Mouse (Mus musculus): ENCODE measurements at regions not wholly inside any gene's neighbourhood (a gene's known extent, or its start where the extent isn't known, plus 50 kb on each side); places are given as distances from the start of the nearest gene placed in this dataset.

- no peak for DNase-seq
Measured at GRCm38 (mm10) chr11:50547776-50548175, 54.1 kb upstream of the Adamts2 start.

DNA sequence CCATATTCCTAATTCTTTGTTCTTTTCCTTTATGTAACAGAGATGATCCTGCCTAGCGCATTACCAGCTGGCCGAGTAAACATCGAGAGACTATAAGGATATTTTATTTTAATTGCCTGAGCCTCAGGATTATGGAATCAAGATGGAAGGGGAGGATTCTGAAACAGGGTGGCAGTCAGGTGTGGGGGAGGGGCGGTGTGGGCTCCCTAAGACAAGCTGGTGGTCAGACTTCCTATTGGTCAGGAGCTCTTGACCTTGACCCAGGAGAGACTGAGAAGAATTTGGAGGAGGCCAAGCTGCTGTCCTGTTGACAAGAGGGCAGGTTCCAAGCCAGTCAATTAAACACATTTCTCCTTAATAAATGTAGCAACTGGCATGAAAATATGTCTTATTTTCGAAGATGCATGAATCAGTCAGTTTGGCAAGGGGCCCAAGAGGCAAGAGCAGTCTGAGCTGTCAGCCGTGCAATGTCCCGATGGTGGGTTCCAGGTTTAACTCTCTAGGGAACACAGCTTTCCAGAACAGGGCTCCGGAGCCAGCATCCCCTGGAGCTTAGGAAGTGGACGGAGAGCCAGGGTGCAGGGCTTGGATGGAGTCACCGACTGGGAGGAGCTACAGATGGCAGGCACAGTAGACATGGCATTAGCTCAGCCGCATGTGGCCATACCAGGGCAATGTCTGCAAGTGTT is 55.3 kb upstream of the Adamts2 start:
- DNase-seq: peak; percentile 29 to 34

DNA sequence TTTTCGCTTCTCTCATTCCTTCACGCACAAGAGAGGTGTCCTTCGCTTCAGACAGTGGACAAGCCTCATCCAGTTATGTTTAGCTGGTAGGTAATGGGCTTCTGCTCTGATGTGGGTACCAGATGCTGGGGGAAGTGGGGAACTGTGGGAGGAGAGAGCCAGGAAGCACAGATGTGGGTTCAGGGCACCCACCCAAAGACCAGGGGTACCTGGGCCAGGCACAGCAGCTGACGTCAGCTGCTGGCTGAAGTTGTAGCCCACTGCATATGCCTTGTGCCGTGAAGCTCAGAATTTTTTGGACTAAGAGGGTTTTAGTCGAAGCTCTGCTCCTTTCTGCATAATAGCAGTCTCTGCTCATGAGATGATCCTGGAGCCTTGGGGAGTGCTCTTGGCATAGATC is 56.5 kb upstream of the Adamts2 start:
- DNase-seq: no peak

DNA sequence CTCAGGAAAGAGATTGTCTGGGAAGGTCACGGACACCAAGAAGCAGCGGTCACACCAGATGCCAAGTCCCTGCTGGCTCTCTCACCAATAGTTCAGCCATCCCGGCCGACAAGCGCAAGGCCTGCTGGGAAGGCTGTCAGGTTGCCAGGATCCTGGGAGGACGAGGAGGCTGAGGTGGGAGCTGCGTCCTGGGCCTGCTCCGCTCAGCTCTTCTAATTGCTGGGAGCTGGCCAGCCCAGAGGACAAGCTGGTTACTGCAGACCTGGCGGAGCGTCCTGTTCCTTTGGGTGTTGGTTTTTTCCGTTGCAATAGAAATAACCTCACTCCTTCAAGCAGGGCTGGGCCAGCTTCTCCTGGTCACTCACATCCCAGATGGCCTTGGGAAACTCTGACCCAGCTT is 61.7 kb upstream of the Adamts2 start:
- DNase-seq: peak; percentile 44 to 58

GRCm38 (mm10) chr11:50534266-50534665 is 67.6 kb upstream of the Adamts2 start:
- no peak for DNase-seq

DNA sequence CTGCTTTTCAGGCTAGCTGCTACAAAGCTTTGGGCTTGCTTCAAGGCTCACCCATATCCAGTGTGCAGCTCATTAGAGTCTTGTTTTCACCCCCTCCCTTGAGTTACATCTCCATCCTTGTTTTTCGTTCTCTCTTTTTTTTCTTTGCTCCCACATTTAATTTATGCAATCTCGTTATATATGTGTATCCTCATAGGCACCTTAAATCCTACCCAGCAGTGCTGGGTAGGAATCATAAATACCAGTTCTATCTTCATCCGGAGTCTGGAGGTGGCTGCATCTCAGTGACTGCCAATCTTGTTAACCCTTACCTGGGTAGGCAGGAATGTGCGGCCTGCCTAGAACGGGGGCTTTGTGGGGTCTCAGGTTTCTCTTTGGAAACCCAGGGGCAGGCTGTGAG is 74.0 kb upstream of the Adamts2 start:
- DNase-seq: no peak

- no peak for DNase-seq
Measured at GRCm38 (mm10) chr11:50520162-50520561, 81.7 kb upstream of the Adamts2 start.

DNA sequence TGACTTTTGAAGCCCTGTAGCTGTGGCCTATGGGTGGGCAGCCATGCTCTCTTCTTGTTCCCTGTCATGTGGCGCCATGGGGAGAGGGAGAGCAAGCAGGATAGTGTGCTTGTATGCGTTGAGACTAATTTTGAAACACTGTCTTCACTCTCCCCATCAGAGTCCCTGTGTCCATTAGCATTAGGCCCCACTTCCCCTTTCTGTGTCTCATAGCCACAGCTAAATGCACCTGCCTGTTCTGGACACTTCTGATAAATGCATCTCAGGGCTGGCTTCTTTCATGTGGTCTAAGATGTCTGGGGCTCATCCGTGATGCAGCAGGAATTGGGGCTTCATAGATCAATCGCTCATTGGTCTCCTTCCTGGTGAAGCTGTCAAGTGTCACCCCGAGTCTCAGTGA is 77.0 kb upstream of the Rufy1 start:
- no peak for DNase-seq

DNA sequence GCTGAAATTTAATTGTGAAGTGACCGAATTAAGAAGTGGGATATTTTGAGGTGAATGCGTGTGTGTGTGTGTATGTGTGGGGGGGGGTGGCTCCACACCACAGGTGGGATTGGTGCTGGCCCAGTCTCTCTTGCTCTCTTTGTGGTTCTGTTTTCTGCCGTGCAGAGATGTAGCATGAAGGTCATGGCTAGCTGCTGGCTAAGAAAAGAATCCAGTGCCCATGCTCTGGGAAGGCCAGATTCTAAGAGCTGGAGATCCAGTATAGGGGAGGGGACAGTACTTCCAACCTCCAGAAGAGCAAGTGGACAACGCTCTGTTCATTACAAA is 76.5 kb upstream of the Rufy1 start:
- DNase-seq: no peak

DNA sequence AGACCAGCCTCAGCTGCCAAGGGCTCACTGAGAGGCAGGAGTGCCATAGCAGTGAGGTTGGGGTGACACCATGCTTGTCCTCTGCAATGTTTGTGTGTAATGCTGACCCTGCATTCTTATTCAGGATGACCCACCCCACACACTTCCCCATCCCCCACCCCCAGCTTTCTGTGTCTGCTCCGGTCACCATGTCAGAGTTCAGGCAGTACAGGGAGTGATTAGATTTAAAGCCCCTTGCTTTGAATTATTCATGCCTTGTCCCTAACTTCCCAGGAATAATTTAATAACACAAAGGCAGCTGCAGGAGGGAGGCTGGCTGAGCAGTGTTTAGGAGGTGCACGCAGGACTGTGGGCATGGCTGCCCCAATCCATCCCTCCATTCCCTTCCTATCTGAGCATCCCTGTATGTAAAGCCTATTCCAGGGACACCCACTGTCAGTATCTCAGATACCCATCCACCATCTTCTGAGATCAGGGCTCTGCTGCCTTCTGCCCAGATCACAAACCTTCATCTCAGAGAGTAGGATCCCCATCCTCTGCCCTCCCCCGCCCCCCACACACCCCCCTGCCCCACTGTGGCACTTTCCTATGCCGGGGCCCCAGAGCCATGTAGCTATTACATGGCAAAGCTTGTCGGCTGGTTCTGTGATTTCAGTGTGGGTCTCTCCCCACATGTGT is 76.0 kb upstream of the Rufy1 start:
- DNase-seq: no peak

DNA sequence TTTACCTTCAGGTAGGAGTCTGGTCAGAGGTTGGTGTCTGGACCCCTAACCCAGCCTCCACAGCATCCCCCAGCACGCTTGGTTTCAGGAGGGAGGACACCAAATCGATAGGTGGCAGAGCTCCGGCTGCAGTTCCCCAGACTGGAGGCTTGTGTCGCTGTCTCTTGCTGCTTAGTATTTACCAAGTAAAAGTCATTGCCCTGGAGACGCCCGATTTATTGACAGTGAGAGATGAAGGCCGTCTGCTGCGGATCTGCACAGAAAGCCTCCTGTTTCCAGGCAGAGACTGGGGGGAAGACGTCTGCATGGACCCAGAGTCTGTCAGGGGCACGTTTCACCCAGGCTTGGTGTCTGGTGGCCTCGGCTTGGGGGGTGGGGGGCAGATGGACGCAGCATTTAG is 70.4 kb upstream of the Rufy1 start:
- DNase-seq: no peak

DNA sequence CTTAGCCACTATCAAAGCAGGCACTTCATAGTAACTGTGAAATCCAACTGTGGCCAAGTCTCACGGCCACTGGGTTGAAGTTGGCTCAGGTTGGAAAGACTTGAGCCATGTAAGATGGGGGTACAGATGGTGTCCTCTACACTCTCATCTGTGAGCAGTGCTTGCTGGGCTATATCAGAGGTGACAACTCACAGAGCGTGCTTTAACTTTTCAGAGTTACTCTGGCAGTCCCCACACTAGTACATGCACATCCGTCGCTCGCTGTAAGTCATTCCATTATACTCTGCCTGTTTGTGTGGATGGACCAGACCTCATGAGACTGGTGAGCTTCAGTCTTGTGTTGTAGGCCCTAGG is 62.2 kb upstream of the Rufy1 start:
- DNase-seq: no peak

- no peak for DNase-seq
Measured at GRCm38 (mm10) chr11:50492399-50493122, 61.6 kb upstream of the Rufy1 start.

DNA sequence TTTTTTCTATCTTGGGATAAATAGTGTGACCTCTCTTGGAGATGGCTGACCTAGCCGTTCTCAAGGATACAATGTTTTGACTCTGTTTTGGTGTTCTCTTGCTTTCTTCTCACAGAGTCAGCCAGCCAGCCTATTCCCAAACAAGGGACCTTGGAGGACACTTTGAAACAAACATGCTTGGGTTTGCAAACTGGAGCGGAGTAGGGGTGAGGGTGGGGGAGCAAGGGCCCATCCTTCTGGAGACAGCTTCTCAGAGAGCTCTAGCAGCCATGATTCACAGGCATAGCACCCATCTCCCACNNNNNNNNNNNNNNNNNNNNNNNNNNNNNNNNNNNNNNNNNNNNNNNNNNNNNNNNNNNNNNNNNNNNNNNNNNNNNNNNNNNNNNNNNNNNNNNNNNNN is 52.9 kb upstream of the Rufy1 start:
- DNase-seq: no peak

DNA sequence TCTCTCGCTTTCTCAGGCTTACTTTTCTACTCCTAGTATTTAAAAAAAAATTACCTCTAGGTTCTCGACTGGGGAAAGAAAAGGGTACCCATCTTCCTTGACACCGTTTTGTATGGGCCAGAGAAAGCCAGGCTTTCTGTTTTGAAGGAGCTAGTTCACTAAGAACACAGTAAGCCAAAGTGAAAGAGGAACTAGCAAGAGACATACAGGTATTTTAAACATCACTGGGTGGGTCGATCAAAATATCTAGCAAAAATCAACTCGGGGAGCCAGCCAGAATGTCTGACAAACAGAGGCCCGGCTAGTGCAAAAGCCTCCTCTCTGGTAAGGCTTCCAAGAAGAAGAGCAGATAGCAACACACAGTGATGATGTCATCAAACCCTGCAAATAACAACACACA is 52.2 kb upstream of the Rufy1 start:
- no peak for DNase-seq

- no peak for DNase-seq
Measured at GRCm38 (mm10) chr11:50482607-50483006, 51.7 kb upstream of the Rufy1 start.
